Mouse (Mus musculus) olfactory bulb, adult 2 months (tissue): ENCODE results near the gene Abca13.

Source experiments
- CTCF ChIP-seq: fragments of 200-500 bp; IDR thresholded peaks from 2 replicates; pipeline ENCODE4 v1.5.1; 2012; ENCODE audit warnings: low read depth, mild to moderate bottlenecking, low read length, moderate library complexity; ENCODE audit not compliant: insufficient read depth
- POLR2A ChIP-seq: fragments of 200-500 bp; IDR thresholded peaks from 2 replicates; pipeline ENCODE4 v1.6.1; 2012; ENCODE audit warnings: mild to moderate bottlenecking, low read depth, low read length, moderate library complexity; ENCODE audit not compliant: insufficient read depth

DNA sequence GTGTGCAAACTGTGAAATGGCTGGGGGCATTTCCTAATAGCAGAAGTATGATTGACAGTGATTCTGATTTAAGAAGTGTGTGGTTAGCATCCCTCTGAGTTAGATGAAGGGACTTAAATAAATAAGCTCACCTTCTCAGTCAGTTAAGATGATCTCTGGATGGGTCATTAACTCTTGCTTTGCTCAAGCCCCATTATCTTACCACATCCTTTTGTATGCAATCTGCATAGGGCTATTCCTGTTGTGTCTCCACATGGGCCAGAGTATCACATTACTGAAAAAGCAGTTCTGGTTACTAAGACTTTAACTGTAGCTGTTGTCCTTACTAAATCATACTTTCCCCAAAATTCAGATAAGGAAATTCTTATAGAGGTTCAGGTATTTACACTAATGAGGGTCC, 416.5 kb downstream of the Abca13 start:
- TF ChIP-seq CTCF = no peak
- no peak for TF ChIP-seq POLR2A
